Mouse (Mus musculus) fibroblast of lung, adult 2 months (primary cell): ENCODE measurements at regions not wholly inside any gene's neighbourhood (a gene's known extent, or its start where the extent isn't known, plus 50 kb on each side); places are given as distances from the start of the nearest gene placed in this dataset.

Source experiments
- DNase-seq: peaks from one replicate; pipeline ENCODE4 v3.0.0-alpha.2; 2011; ENCODE audit warnings: low read depth

GRCm38 (mm10) chr17:50439365-50439764, 69.8 kb upstream of the Plcl2 start:
- no peak for DNase-seq

- no peak for DNase-seq
These were observed 67.1 kb upstream of the Plcl2 start for GRCm38 (mm10) chr17:50442062-50442461.

- no peak for DNase-seq
These were observed 66.3 kb upstream of the Plcl2 start for GRCm38 (mm10) chr17:50442905-50443304.

- no peak for DNase-seq
These were observed 65.7 kb upstream of the Plcl2 start for GRCm38 (mm10) chr17:50443376-50444022.

DNA sequence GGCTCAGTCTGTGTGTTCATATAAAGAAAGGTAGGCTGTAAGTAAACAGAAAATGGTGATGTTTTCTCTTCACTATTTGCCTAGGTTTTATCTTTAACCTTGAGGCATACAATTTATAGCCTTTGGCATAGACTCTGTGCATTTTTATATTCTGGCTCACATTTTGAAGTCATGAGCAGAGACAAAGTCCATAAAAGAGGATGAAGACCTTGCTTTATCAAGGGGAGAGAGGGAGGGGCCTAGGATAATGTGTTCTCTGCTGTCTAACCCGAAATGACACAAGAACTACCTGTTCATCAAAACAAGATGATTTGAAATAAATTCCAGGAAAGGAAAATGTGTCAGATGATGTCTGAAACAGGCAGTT, 65.2 kb upstream of the Plcl2 start:
- no peak for DNase-seq

- no peak for DNase-seq
These were observed 60.5 kb upstream of the Plcl2 start for GRCm38 (mm10) chr17:50448693-50449092.

DNA sequence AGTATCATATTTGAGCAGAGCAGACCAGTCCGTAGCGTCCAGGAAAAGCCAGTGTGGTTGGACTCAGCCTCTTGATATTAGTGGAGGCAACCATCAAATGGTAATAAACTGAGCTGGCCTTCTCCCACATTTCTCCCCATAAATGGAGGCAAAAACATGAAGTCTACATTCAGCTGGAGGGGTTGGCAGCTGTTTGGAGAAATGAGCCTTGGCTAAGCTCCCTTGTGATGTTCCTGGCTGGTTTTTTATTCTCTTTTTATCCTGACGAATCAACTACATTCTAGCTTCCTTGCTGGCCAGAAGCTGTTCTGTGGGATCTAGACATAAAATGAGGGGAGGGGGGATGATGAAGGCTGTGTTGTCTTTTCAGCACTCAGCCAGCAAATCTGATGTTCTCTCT, 57.6 kb upstream of the Plcl2 start:
- DNase-seq = no peak

- DNase-seq = no peak
These were observed 55.7 kb upstream of the Plcl2 start for GRCm38 (mm10) chr17:50453524-50453923.

GRCm38 (mm10) chr17:50453956-50454355, 55.2 kb upstream of the Plcl2 start:
- DNase-seq = no peak

GRCm38 (mm10) chr17:50454917-50455316, 54.3 kb upstream of the Plcl2 start:
- no peak for DNase-seq

DNA sequence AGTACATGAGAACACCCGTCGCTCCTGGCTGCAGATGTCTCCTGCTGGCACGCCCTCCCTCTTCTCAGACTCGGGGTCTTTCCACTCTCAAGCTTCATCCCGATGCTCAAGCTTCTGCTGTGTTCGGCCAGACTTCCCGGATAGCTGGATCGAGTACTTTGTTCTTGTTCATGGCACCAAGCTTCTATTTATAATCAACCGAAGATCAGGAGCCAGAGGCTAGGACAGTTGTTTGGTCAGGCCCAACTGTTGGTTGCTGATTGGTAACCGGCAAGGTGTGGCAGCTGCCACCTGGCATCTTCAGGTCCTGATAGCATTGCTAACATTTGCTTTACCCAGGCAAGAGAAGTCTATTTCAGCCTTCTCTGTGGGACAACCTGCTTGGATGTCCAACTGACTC, 53.5 kb upstream of the Plcl2 start:
- DNase-seq = no peak

DNA sequence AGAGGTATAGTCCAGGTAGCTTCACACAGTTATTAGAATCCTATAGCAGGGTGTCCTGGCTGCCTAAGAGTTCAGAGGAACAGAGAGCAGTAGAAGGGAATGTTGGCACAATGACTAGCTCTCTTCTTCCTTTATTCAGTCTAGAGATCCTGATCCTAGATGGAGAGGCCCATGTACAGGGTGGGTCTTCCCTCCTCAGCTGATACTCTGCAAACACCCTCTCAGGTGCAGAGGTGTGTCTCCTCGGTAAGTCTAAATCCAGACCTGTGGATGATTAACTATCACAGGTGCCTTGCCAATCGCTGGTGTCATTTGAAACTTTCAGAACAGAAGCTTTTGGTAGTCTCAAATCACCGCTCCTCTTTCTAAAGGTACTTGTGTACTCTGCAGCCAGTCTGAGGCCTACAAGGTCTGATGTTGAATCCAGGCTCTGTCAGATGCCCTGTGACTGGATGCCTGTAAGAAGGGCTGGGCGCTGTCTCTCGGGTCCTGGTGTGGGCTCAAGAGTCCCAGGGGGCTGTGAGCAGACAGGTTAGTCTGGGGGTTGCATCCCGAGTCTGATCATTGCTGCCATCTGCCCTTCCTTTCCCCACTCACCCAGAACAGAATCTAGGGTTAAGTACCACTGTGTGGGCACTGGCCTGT, 52.0 kb upstream of the Plcl2 start:
- DNase-seq = no peak

DNA sequence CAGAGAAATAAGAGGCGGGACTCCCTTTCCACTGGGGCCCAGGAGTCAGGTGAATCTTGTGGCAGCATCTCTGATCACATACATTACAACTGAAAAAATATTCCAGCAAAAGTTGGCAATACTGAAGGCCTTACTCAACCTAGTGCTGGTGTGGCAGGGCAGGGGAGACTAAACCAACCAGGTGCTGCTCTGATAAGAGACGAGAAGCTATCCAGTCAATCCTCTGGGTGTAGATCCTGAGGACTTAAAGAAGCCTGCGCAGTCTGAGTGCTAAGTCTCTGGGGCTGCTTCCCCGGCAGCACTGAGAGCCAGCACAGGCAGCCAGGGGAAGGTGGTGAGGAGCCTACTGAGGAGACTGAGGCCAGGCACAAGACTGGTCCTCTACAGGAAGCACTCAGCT, 51.0 kb upstream of the Plcl2 start:
- no peak for DNase-seq
